Mouse (Mus musculus) MEL (cell line): ENCODE measurements at regions not wholly inside any gene's neighbourhood (a gene's known extent, or its start where the extent isn't known, plus 50 kb on each side); places are given as distances from the start of the nearest gene placed in this dataset.

Experiments used
- DNase-seq: peaks from one replicate; pipeline ENCODE4 v3.0.0; 2011; ENCODE audit warnings: low read depth, low spot score
- H3K27ac ChIP-seq: 2 replicates; pipeline ENCODE4 v1.5.1; 2012; ENCODE audit warnings: low read depth, mild to moderate bottlenecking, control low read depth, low read length, moderate library complexity; ENCODE audit not compliant: control insufficient read depth
- H3K27me3 ChIP-seq, 2 experiments: fragments of 150-350 bp in 1 of 2; sonication (generic) in 1 of 2; 2 replicates each; pipeline ENCODE4 v1.6.1; 2012; ENCODE audit warnings: low read length in 2 of 2, mild to moderate bottlenecking in 2 of 2, improper control_type of control experiment in 1 of 2, moderate library complexity in 1 of 2; ENCODE audit not compliant: insufficient read depth in 2 of 2, control insufficient read depth in 1 of 2
- H3K36me3 ChIP-seq, 2 experiments: 2 replicates each; pipeline ENCODE4 v1.6.1; 2012 to 2014; ENCODE audit warnings: low read length in 2 of 2, improper control_type of control experiment in 1 of 2, inconsistent platforms in 1 of 2, mild to moderate bottlenecking in 1 of 2; ENCODE audit not compliant: insufficient read depth in 2 of 2, control insufficient read depth in 1 of 2
- H3K4me1 ChIP-seq, 2 experiments: fragments of 150-350 bp in 1 of 2; sonication (generic) in 1 of 2; 2 replicates each; pipeline ENCODE4 v1.6.1; 2012; ENCODE audit warnings: low read length in 2 of 2, improper control_type of control experiment in 1 of 2, mild to moderate bottlenecking in 1 of 2; ENCODE audit not compliant: insufficient read depth in 2 of 2, control insufficient read depth in 1 of 2
- H3K4me3 ChIP-seq, 2 experiments: fragments of 150-350 bp in 1 of 2; sonication (generic) in 1 of 2; 2 replicates each; pipeline ENCODE4 v1.5.1; 2012; ENCODE audit warnings: low read depth in 2 of 2, low read length in 2 of 2, mild to moderate bottlenecking in 2 of 2, moderate library complexity in 2 of 2, control low read depth in 1 of 2, improper control_type of control experiment in 1 of 2; ENCODE audit not compliant: control insufficient read depth in 1 of 2, insufficient read depth in 1 of 2
- H3K79me2 ChIP-seq: 2 replicates; pipeline ENCODE4 v1.6.1; 2012; ENCODE audit warnings: mild to moderate bottlenecking, low read length, moderate library complexity; ENCODE audit not compliant: control insufficient read depth, poor library complexity, insufficient read depth
- H3K9ac ChIP-seq: 2 replicates; pipeline ENCODE4 v1.6.1; 2012; ENCODE audit warnings: low read depth, mild to moderate bottlenecking, control low read depth, low read length, moderate library complexity; ENCODE audit not compliant: control insufficient read depth, poor library complexity, severe bottlenecking
- H3K9me3 ChIP-seq: fragments of 150-350 bp; sonication (generic); replicated peaks from 2 replicates; pipeline ENCODE4 v1.6.1; 2012; ENCODE audit warnings: mild to moderate bottlenecking, low read length, improper control_type of control experiment, moderate library complexity; ENCODE audit not compliant: insufficient read depth
- BHLHE40 ChIP-seq: IDR thresholded peaks from 2 replicates; pipeline ENCODE4 v1.6.1; 2012; ENCODE audit warnings: low read depth, mild to moderate bottlenecking, inconsistent platforms, low read length, improper control_type of control experiment, borderline replicate concordance
- CHD1 ChIP-seq: IDR thresholded peaks from 2 replicates; pipeline ENCODE4 v1.6.1; 2012; ENCODE audit warnings: low read depth, mild to moderate bottlenecking, inconsistent platforms, low read length, improper control_type of control experiment
- CHD2 ChIP-seq: IDR thresholded peaks from 2 replicates; pipeline ENCODE4 v1.6.1; 2011; ENCODE audit warnings: low read length, improper control_type of control experiment
- CTCF ChIP-seq, 3 experiments: IDR thresholded peaks in 2 of 3; conservative IDR thresholded peaks in 1 of 3; 2 replicates each; pipeline ENCODE4 v1.5.1; 2011 to 2012; ENCODE audit warnings: low read length in 3 of 3, low read depth in 2 of 3, mild to moderate bottlenecking in 2 of 3, improper control_type of control experiment in 1 of 3, inconsistent platforms in 1 of 3, mixed read lengths in 1 of 3, moderate library complexity in 1 of 3; ENCODE audit not compliant: control insufficient read depth in 1 of 3, insufficient read depth in 1 of 3, poor library complexity in 1 of 3, severe bottlenecking in 1 of 3
- E2F4 ChIP-seq: IDR thresholded peaks from 2 replicates; pipeline ENCODE4 v1.6.1; 2011; ENCODE audit warnings: low read depth, low read length, improper control_type of control experiment, borderline replicate concordance
- ELF1 ChIP-seq: IDR thresholded peaks from 2 replicates; pipeline ENCODE4 v1.6.1; 2014; ENCODE audit warnings: low read depth, mild to moderate bottlenecking, inconsistent platforms, low read length, improper control_type of control experiment, moderate library complexity
- EP300 ChIP-seq, 2 experiments: IDR thresholded peaks; 2 replicates each; pipeline ENCODE4 v1.6.1; 2011; ENCODE audit warnings: improper control_type of control experiment in 2 of 2, low read length in 2 of 2, low read depth in 1 of 2, mild to moderate bottlenecking in 1 of 2
- HCFC1 ChIP-seq: IDR thresholded peaks from 2 replicates; pipeline ENCODE4 v1.6.1; 2012; ENCODE audit warnings: low read depth, mild to moderate bottlenecking, inconsistent platforms, low read length, improper control_type of control experiment, moderate library complexity
- JUND ChIP-seq: IDR thresholded peaks from 2 replicates; pipeline ENCODE4 v1.6.1; 2011; ENCODE audit warnings: low read depth, mild to moderate bottlenecking, improper control_type of control experiment, low read length
- KAT2A ChIP-seq: conservative IDR thresholded peaks from 2 replicates; pipeline ENCODE4 v1.6.1; 2012; ENCODE audit warnings: low read depth, low read length, improper control_type of control experiment, inconsistent platforms
- MAFK ChIP-seq: IDR thresholded peaks from 2 replicates; pipeline ENCODE4 v1.6.1; 2011; ENCODE audit warnings: low read depth, mild to moderate bottlenecking, low read length, improper control_type of control experiment, borderline replicate concordance
- MAX ChIP-seq: IDR thresholded peaks from 2 replicates; pipeline ENCODE4 v1.6.1; 2011; ENCODE audit warnings: low read length, improper control_type of control experiment
- MAZ ChIP-seq: IDR thresholded peaks from 2 replicates; pipeline ENCODE4 v1.6.1; 2012; ENCODE audit warnings: low read depth, mild to moderate bottlenecking, inconsistent platforms, low read length, improper control_type of control experiment
- MXI1 ChIP-seq: IDR thresholded peaks from 2 replicates; pipeline ENCODE4 v1.6.1; 2011; ENCODE audit warnings: mild to moderate bottlenecking, low read depth, low read length, improper control_type of control experiment
- MYB ChIP-seq: IDR thresholded peaks from 2 replicates; pipeline ENCODE4 v1.6.1; 2011; ENCODE audit warnings: mild to moderate bottlenecking, low read depth, low read length, improper control_type of control experiment
- MYC ChIP-seq: IDR thresholded peaks from 2 replicates; pipeline ENCODE4 v1.6.1; 2011; ENCODE audit warnings: low read depth, mild to moderate bottlenecking, low read length, improper control_type of control experiment, moderate library complexity
- NRF1 ChIP-seq: IDR thresholded peaks from 2 replicates; pipeline ENCODE4 v1.6.1; 2014; ENCODE audit warnings: low read depth, mild to moderate bottlenecking, inconsistent platforms, low read length, improper control_type of control experiment, moderate library complexity; ENCODE audit not compliant: poor library complexity, insufficient read depth, severe bottlenecking
- POLR2A ChIP-seq, 2 experiments: IDR thresholded peaks; 2 replicates each; pipeline ENCODE4 v1.6.1; 2011 to 2012; ENCODE audit warnings: low read length in 2 of 2, mild to moderate bottlenecking in 2 of 2, control low read depth in 1 of 2, improper control_type of control experiment in 1 of 2, low read depth in 1 of 2, moderate library complexity in 1 of 2; ENCODE audit not compliant: control insufficient read depth in 1 of 2, insufficient read depth in 1 of 2, poor library complexity in 1 of 2
- POLR2AphosphoS2 ChIP-seq: IDR thresholded peaks from 2 replicates; pipeline ENCODE4 v1.6.1; 2011; ENCODE audit warnings: low read length, improper control_type of control experiment
- POLR2AphosphoS5 ChIP-seq: IDR thresholded peaks from 2 replicates; pipeline ENCODE4 v1.6.1; 2012; ENCODE audit warnings: low read depth, borderline replicate concordance, mild to moderate bottlenecking, inconsistent platforms, low read length, moderate library complexity, mixed read lengths
- RAD21 ChIP-seq: IDR thresholded peaks from 2 replicates; pipeline ENCODE4 v1.6.1; 2011; ENCODE audit warnings: mild to moderate bottlenecking, low read depth, low read length, improper control_type of control experiment
- SMC3 ChIP-seq: IDR thresholded peaks from 2 replicates; pipeline ENCODE4 v1.6.1; 2011; ENCODE audit warnings: low read depth, low read length, improper control_type of control experiment
- TAL1 ChIP-seq: IDR thresholded peaks from 2 replicates; pipeline ENCODE4 v1.6.1; 2012; ENCODE audit warnings: mild to moderate bottlenecking, inconsistent platforms, low read length, moderate library complexity, mixed read lengths
- USF1 ChIP-seq: IDR thresholded peaks from 2 replicates; pipeline ENCODE4 v1.6.1; 2014; ENCODE audit warnings: low read depth, mild to moderate bottlenecking, inconsistent platforms, low read length, improper control_type of control experiment, moderate library complexity
- ZKSCAN1 ChIP-seq: IDR thresholded peaks from 2 replicates; pipeline ENCODE4 v1.6.1; 2012; ENCODE audit warnings: low read depth, mild to moderate bottlenecking, inconsistent platforms, low read length, improper control_type of control experiment, moderate library complexity
- ZMIZ1 ChIP-seq: IDR thresholded peaks from 2 replicates; pipeline ENCODE4 v1.6.1; 2012; ENCODE audit warnings: low read depth, mild to moderate bottlenecking, inconsistent platforms, low read length, improper control_type of control experiment, moderate library complexity

- H3K4me3 ChIP-seq, result no peak overlapping the region
- no peaks in the 10 kb centered on the region for H3K27me3 ChIP-seq
- H3K9me3 ChIP-seq, result no peaks in the 10 kb centered on the region
- no peak overlapping the region for H3K9ac ChIP-seq
- no peaks in the 10 kb centered on the region for H3K36me3 ChIP-seq
- no peak for TF ChIP-seq CTCF (IDR thresholded peaks at IDR 0.05 in 2 of 3, conservative IDR thresholded peaks at IDR 0.05 in 1 of 3; ENCODE audit: control insufficient read depth in 1 of 3, insufficient read depth in 1 of 3, low read depth in 2 of 3, low read length in 3 of 3, poor library complexity in 1 of 3, severe bottlenecking in 1 of 3)
- no peak for TF ChIP-seq SMC3
- no peak for TF ChIP-seq TAL1
- no peak for TF ChIP-seq MAX
- TF ChIP-seq CHD2, result no peak
- TF ChIP-seq RAD21, result no peak
- H3K79me2 ChIP-seq, result no peaks in the 10 kb centered on the region
- no peaks in the 10 kb centered on the region for H3K4me1 ChIP-seq
- H3K27ac ChIP-seq, result no peak overlapping the region
- no peak for DNase-seq
Observed at GRCm38 (mm10) chr4:90996388-90997092, 404.0 kb downstream of the Elavl2 start.

DNA sequence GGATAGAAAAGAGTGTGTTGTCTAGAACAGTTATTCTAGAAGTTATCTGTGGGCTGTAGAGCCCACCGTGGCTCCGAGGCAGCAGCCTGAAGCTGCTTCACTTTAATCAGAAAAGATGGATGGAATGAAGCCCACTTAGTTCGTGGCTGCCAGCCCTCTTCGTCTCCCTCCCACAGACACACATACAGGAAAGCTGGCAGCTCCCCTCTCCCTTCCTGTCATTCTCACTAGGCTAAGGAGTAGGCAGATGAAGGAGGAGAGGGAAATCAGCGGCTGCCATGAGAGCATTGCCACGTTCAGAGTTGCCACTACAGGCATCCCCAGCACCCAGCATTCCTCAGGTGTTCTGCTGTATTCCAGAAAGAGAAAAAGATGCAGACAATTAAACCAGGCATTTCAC lies 435.9 kb downstream of the Elavl2 start:
- Histone ChIP-seq H3K4me3 (no peak overlapping the region), H3K36me3 (no peaks in the 10 kb centered on the region), H3K4me1 (no peaks in the 10 kb centered on the region)

DNA sequence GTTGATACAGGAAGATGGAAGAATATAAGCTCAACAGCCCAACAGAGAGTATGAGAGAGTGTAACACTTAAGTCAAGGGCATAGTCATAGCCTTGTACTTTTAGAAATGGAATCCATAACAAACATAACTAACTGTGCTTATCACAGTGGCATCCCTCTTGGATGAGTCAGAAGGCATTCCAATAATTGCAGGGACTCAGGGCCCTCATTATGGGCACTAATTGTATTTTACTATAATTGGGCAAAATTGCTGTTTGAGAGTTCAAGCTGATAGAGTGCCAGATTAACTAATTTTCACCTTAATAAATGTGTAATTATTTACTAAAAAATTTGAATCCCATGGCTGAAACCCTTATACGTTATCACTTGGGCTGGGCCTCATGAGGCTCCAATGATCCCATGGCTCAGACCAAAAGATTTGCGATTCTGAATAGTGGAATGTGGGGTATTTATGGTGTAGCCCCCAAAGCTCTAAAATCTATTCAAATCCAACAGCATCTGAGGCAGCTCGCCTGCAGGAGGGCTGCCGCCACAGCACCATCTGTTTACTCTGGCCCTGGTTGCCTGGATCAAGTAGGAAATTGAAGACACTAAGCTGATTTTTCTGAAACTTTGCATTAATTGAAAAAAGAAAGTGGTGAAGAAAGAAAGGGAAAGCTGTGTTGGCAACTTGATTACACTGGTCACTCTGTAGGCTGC lies 456.7 kb downstream of the Elavl2 start:
- Histone ChIP-seq H3K79me2 (no peaks in the 10 kb centered on the region), H3K27ac (no peak overlapping the region), H3K9me3 (no peaks in the 10 kb centered on the region), H3K9ac (no peak overlapping the region), H3K4me1 (no peaks in the 10 kb centered on the region), H3K4me3 (no peak overlapping the region), H3K36me3 (no peaks in the 10 kb centered on the region), H3K27me3 (no peaks in the 10 kb centered on the region)
- no peak for DNase-seq
- TF ChIP-seq EP300 (IDR thresholded peaks at IDR 0.05; ENCODE audit: low read depth in 1 of 2, low read length in 2 of 2) (no peak), NRF1 (no peak), JUND (no peak), BHLHE40 (no peak), CTCF (IDR thresholded peaks at IDR 0.05 in 2 of 3, conservative IDR thresholded peaks at IDR 0.05 in 1 of 3; ENCODE audit: control insufficient read depth in 1 of 3, insufficient read depth in 1 of 3, low read depth in 2 of 3, low read length in 3 of 3, poor library complexity in 1 of 3, severe bottlenecking in 1 of 3) (no peak), ELF1 (no peak), POLR2AphosphoS2 (no peak), KAT2A (no peak), E2F4 (no peak), MAZ (no peak), ZMIZ1 (no peak), MAFK (no peak)

More for the DNA sequence above, 435.9 kb downstream of the Elavl2 start:
- TF ChIP-seq MXI1 (no peak), CHD2 (no peak), ZKSCAN1 (no peak), ELF1 (no peak), EP300 (IDR thresholded peaks at IDR 0.05; ENCODE audit: low read depth in 1 of 2, low read length in 2 of 2) (no peak), MAZ (no peak), BHLHE40 (no peak), KAT2A (no peak), RAD21 (no peak), POLR2AphosphoS5 (no peak), MAX (no peak), CTCF (IDR thresholded peaks at IDR 0.05 in 2 of 3, conservative IDR thresholded peaks at IDR 0.05 in 1 of 3; ENCODE audit: control insufficient read depth in 1 of 3, insufficient read depth in 1 of 3, low read depth in 2 of 3, low read length in 3 of 3, poor library complexity in 1 of 3, severe bottlenecking in 1 of 3) (no peak), ZMIZ1 (no peak), HCFC1 (no peak), MYC (no peak), MYB (no peak), USF1 (no peak), POLR2A (IDR thresholded peaks at IDR 0.05; ENCODE audit: control insufficient read depth in 1 of 2, insufficient read depth in 1 of 2, low read depth in 1 of 2, low read length in 2 of 2, poor library complexity in 1 of 2) (no peak), CHD1 (no peak), POLR2AphosphoS2 (no peak)
- no peak for DNase-seq
- no peak overlapping the region for H3K9ac ChIP-seq
- H3K9me3 ChIP-seq, result no peaks in the 10 kb centered on the region
- no peaks in the 10 kb centered on the region for H3K79me2 ChIP-seq
- no peak overlapping the region for H3K27ac ChIP-seq
- no peaks in the 10 kb centered on the region for H3K27me3 ChIP-seq
